9 mouse cellular contexts compared by ENCODE assay signal in the genomic region with DNA sequence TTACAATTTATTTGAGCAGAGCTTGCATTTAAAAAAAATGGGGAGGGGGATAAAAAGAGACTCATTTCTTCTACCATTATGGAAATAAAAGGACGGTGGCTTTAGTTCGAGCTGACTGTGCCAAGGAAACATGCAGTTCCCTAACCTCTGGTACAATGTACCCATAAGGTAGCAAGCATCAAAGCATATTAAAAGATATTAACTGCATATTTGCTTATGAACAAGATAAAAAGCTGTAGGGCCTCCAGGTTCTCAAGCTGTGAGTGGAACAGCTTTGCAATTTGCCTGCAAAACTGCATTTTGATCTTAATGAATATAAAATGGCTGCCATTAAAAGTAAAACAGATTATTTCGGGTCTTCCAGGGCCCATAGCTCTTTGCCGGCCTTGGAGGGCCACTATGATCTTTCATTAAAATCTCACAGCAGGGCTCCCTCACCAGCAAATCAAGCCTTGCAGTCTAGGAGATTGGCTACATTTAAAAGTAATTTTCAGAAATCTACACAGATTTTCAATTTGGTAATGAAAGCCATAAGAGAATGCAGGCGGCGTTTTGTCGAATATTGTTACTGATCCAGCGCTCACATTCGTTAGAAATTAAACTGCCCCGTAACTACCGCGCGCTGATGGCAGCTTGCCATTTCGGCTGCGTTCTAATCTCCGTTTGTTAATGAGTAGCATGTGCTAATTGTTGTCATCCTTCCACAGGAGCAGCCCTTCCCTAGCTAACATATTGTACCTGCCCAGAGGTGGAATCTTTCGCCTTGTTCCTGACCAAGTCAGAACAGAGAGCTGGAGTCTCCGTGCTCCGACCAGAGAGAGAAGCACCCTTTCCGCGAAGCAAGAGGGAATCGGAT.
A peak's percentile ranks its signal among the peaks of the same experiment; 100 is the strongest.
DNase-seq lines count a peak whose midpoint lies in the region; ATAC-seq and TF ChIP-seq lines count a peak whose summit lies in the region.
"Had no signal": no experiment of that assay in that cellular context is flagged by ENCODE, and none has a peak within 500 bp of the region (broad histone marks: within the 10 kb centered on the region; RNA-seq: fewer than 3 reads in every experiment).

No protein-coding gene starts in this region.

- ATAC-seq in heart, embryonic 14.5 days (ENCODE audit: insufficient number of reproducible peaks, insufficient read depth, low FRiP score, low read depth), result no peak
- ATAC-seq in forebrain, embryonic 12.5 days (ENCODE audit: low FRiP score), result peak; percentile 67
- ATAC-seq in midbrain, embryonic 15.5 days (replicated peaks), result peak; percentile 53
- no peak for ATAC-seq in activated CD4-positive, CD25-positive, alpha-beta regulatory T cell, adult 4 months

- peak overlapping the region; percentile 19 to 31 for H3K4me3 ChIP-seq in heart, embryonic 14.5 days (ENCODE audit: control insufficient read depth in 1 of 2, insufficient read depth in 1 of 2, low read depth in 1 of 2, low read length in 2 of 2)
- H3K4me3 ChIP-seq in heart, adult 2 months, result no peak overlapping the region
- peak overlapping the region; percentile 11; the same call in 1 of the 2 replicates for H3K4me3 ChIP-seq in forebrain, embryonic 12.5 days (replicated peaks)
- no peak overlapping the region for H3K4me3 ChIP-seq in midbrain, embryonic 15.5 days
- H3K4me3 ChIP-seq: erythroblast, embryonic 14.5 days had no signal

- intact Hi-C loops in heart, adult 2 months (cut with DNase I), result no loop called here

- no peak for TF ChIP-seq CTCF in heart, adult 2 months (IDR thresholded peaks at IDR 0.05)

- H3K9me3 ChIP-seq in heart, embryonic 14.5 days (ENCODE audit: control insufficient read depth, low read length), result no peaks in the 10 kb centered on the region
- H3K9me3 ChIP-seq in forebrain, embryonic 12.5 days, result no peaks in the 10 kb centered on the region
- H3K9me3 ChIP-seq in midbrain, embryonic 15.5 days, result no peaks in the 10 kb centered on the region

- no peak for DNase-seq in heart, adult 2 months
- DNase-seq in kidney, postnatal 25 days, result peak; percentile 52 to 55
- no peak for DNase-seq in ovary, postnatal 14 days (ENCODE audit: low spot score)
- no peak for DNase-seq in urinary bladder, postnatal 10 days (ENCODE audit: low spot score)

- no peak overlapping the region for H3K27ac ChIP-seq in heart, embryonic 14.5 days (replicated peaks in 1 of 2; ENCODE audit: control insufficient read depth in 1 of 2, insufficient read depth in 1 of 2, low read depth in 2 of 2, low read length in 2 of 2)
- H3K27ac ChIP-seq in heart, adult 2 months, result no peak overlapping the region
- H3K27ac ChIP-seq in forebrain, embryonic 12.5 days, result no peak overlapping the region
- H3K27ac ChIP-seq in midbrain, embryonic 15.5 days, result 0 out of 2 replicates have a peak overlapping the region, but pooled peaks have one; percentile 16

- H3K4me2 ChIP-seq in heart, embryonic 14.5 days (ENCODE audit: low read length), result peak overlapping the region; percentile 54
- peak overlapping the region; percentile 43 for H3K4me2 ChIP-seq in forebrain, embryonic 12.5 days
- peak overlapping the region; percentile 35 for H3K4me2 ChIP-seq in midbrain, embryonic 15.5 days

- H3K27me3 ChIP-seq in heart, embryonic 14.5 days (ENCODE audit: control insufficient read depth, insufficient read depth, low read length), result no peaks in the 10 kb centered on the region
- H3K27me3 ChIP-seq in heart, adult 2 months (ENCODE audit: control insufficient read depth, insufficient read depth, low read length), result no peaks in the 10 kb centered on the region
- no peaks in the 10 kb centered on the region for H3K27me3 ChIP-seq in forebrain, embryonic 12.5 days
- no peaks in the 10 kb centered on the region for H3K27me3 ChIP-seq in midbrain, embryonic 15.5 days (replicated peaks)

- no peak for TF ChIP-seq POLR2A in heart, adult 2 months (IDR thresholded peaks at IDR 0.05; ENCODE audit: insufficient read depth, low read depth, low read length)

- no peaks in the 10 kb centered on the region for H3K79me2 ChIP-seq in heart, adult 2 months (replicated peaks; ENCODE audit: control insufficient read depth, insufficient read depth, low read length)

- no peaks in the 10 kb centered on the region for H3K36me3 ChIP-seq in heart, embryonic 14.5 days (ENCODE audit: control insufficient read depth, insufficient read depth, low read length)
- H3K36me3 ChIP-seq in heart, adult 2 months (ENCODE audit: control insufficient read depth, insufficient read depth, low read length), result no peaks in the 10 kb centered on the region
- H3K36me3 ChIP-seq in forebrain, embryonic 12.5 days (replicated peaks), result no peaks in the 10 kb centered on the region
- H3K36me3 ChIP-seq in midbrain, embryonic 15.5 days (replicated peaks), result no peaks in the 10 kb centered on the region

- WGBS in heart, embryonic 14.5 days, result 58% methylated on average over 22 of the region's 22 CpGs
- 54% methylated on average over 22 of the region's 22 CpGs for WGBS in heart, adult 2 months
- WGBS in forebrain, embryonic 12.5 days, result 43% methylated on average over 22 of the region's 22 CpGs
- 47% methylated on average over 22 of the region's 22 CpGs for WGBS in midbrain, embryonic 15.5 days

- no peak overlapping the region for H3K9ac ChIP-seq in heart, embryonic 14.5 days (ENCODE audit: low read length)
- no peak overlapping the region for H3K9ac ChIP-seq in heart, adult 2 months (ENCODE audit: low read depth, low read length)
- no peak overlapping the region for H3K9ac ChIP-seq in forebrain, embryonic 12.5 days
- no peak overlapping the region for H3K9ac ChIP-seq in midbrain, embryonic 15.5 days

- no peaks in the 10 kb centered on the region for H3K4me1 ChIP-seq in heart, embryonic 14.5 days (ENCODE audit: control insufficient read depth in 2 of 2, insufficient read depth in 2 of 2, low read length in 2 of 2)
- H3K4me1 ChIP-seq in heart, adult 2 months (ENCODE audit: control insufficient read depth, insufficient read depth, low read length), result no peaks in the 10 kb centered on the region
- peaks cover 24% of the 10 kb centered on the region for H3K4me1 ChIP-seq in forebrain, embryonic 12.5 days
- 0 out of 2 replicates have a peak, but pooled peaks cover 5% of the 10 kb centered on the region for H3K4me1 ChIP-seq in midbrain, embryonic 15.5 days

- no peak for TF ChIP-seq EP300 in heart, adult 2 months (IDR thresholded peaks at IDR 0.05; ENCODE audit: insufficient read depth, low read depth, low read length)

Comparison
In these comparisons a context has a peak if more than half of its experiments do, and no peak if none do; other contexts are left out.
1. H3K4me3 ChIP-seq: peak in heart, embryonic 14.5 days (2 of 2) and forebrain, embryonic 12.5 days (single experiment); none in heart, adult 2 months (single experiment) and midbrain, embryonic 15.5 days (single experiment).
2. ATAC-seq: peak in forebrain, embryonic 12.5 days (single experiment) and midbrain, embryonic 15.5 days (single experiment); none in heart, embryonic 14.5 days (single experiment) and activated CD4-positive, CD25-positive, alpha-beta regulatory T cell, adult 4 months (single experiment).
3. DNase-seq: peak in kidney, postnatal 25 days (2 of 2); none in heart, adult 2 months (0 of 2), ovary, postnatal 14 days (single experiment) and urinary bladder, postnatal 10 days (single experiment).
4. Peak in every context shown above with its lines, with median percentiles within 50 percentile points of each other: H3K4me2 ChIP-seq.